Mouse (Mus musculus) liver, embryonic 15.5 days (tissue): Measurements from ENCODE around the gene Dlat. TPM values are rescaled to one million over a fixed set of nuclear protein-coding genes. Genes with fewer than 3 reads are reported as not detected.

Experiments used
- ATAC-seq: fragments of 200-750 bp; cut with Nextera tagmentation; 2 replicates; pipeline ENCODE4 v1.8.0; 2017; ENCODE audit warnings: moderate number of reproducible peaks, mild to moderate bottlenecking, moderate library complexity; ENCODE audit not compliant: insufficient read depth
- H3K27ac ChIP-seq: fragments of 300-500 bp; sonication (generic); replicated peaks from 2 replicates; pipeline ENCODE4 v1.5.1; 2015; ENCODE audit warnings: mild to moderate bottlenecking, inconsistent platforms
- H3K27me3 ChIP-seq: fragments of 300-500 bp; sonication (generic); 2 replicates; pipeline ENCODE4 v1.6.1; 2015; ENCODE audit warnings: mild to moderate bottlenecking, inconsistent platforms
- H3K36me3 ChIP-seq: fragments of 300-500 bp; sonication (generic); replicated peaks from 2 replicates; pipeline ENCODE4 v1.6.1; 2015; ENCODE audit warnings: moderate library complexity, mild to moderate bottlenecking, inconsistent platforms
- H3K4me1 ChIP-seq: fragments of 300-500 bp; sonication (generic); replicated peaks from 2 replicates; pipeline ENCODE4 v1.6.1; 2015; ENCODE audit warnings: inconsistent platforms
- H3K4me2 ChIP-seq: fragments of 300-500 bp; sonication (generic); 2 replicates; pipeline ENCODE4 v1.6.1; 2015; ENCODE audit warnings: moderate library complexity, mild to moderate bottlenecking, inconsistent platforms
- H3K4me3 ChIP-seq: fragments of 300-500 bp; sonication (generic); replicated peaks from 2 replicates; pipeline ENCODE4 v1.5.1; 2015; ENCODE audit warnings: mild to moderate bottlenecking, inconsistent platforms
- H3K9ac ChIP-seq: fragments of 300-500 bp; sonication (generic); 2 replicates; pipeline ENCODE4 v1.6.1; 2015; ENCODE audit warnings: moderate library complexity, mild to moderate bottlenecking, inconsistent platforms
- H3K9me3 ChIP-seq: fragments of 300-500 bp; sonication (generic); replicated peaks from 2 replicates; pipeline ENCODE4 v1.6.1; 2016; ENCODE audit warnings: inconsistent platforms
- WGBS: fragments of 180-500 bp; shearing (Covaris S2); methylation state at CpG from one replicate; pipeline ENCODE4 v1.1.7; 2015; ENCODE audit warnings: mixed read lengths; ENCODE audit not compliant: insufficient replicate concordance; 5-methylcytosine and 5-hydroxymethylcytosine counted together
- polyA plus RNA-seq: library from polyadenylated mRNA; unstranded; fragments of >200 nt; fragmentation: Nextera tagmentation; extraction: Ambion mirVana; gene quantifications from 2 replicates; pipeline ENCODE4 v1.2.1, GENCODE M21; 2015

The Dlat gene
- polyA plus RNA-seq, 1 experiment from 2014 or later = 24.6 TPM

DNA sequence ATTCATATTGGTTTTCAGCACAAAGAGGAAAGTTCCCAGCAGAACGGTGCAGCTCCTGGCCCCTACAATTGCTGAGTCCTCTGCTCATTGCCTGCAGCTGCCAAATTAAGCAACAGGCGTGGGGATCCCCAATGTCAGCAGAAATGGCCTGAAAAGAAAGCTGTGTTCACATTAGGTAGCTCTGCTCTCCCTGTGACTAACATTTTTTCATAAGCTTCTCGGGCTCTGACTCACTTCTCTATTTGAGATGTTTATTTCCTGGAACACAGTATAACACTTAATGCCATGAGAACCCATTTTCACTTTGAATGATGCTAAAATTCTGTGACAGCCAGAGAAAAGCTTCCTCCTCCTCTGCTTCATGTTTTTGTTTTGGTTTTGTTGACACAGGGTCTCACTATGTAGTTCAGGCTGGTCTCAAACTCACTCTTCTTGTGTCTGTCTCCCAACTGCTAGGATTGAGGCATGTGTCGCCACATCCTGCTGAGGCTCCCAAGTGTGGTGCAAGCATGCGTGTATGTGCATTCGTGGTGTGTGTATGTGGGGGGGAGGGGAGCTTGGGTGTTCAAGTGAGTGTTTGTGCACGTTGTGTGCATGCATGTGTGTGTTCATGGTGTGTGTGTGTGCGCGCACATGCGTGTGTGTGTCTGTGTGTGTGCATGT, 68.6 kb downstream of the Dlat start:
- Histone ChIP-seq H3K4me1 (peaks cover 25% of the 10 kb centered on the region), H3K27ac (peak overlapping the region; percentile 19), H3K4me3 (no peak overlapping the region), H3K4me2 (no peak overlapping the region), H3K27me3 (no peaks in the 10 kb centered on the region), H3K9me3 (no peaks in the 10 kb centered on the region), H3K9ac (no peak overlapping the region), H3K36me3 (peaks cover 9% of the 10 kb centered on the region)
- no peak for ATAC-seq
- 53% methylated on average over 10 of the region's 10 CpGs for WGBS

DNA sequence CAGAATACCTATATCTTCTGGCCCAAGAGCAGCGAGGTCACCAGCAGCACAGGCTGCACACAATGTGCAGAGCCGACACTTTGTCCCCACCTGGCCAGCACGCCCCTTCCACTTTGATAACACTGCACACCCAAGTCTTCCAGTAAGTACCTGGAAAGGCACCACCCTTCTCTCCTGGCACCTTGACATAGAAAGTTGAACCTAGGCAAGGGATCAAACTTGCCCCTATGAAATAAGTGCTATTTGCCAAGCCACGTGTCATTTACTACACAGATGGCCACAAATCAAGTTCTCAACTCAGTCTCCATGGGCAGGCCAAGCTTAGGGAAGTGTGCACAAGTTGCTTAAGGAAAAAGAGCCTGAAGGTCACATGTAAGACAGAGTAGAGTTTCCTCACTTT, 72.6 kb downstream of the Dlat start:
- H3K9ac ChIP-seq = no peak overlapping the region
- no peaks in the 10 kb centered on the region for H3K9me3 ChIP-seq
- no peak for ATAC-seq
- no peak overlapping the region for H3K4me2 ChIP-seq
- peaks cover 20% of the 10 kb centered on the region for H3K4me1 ChIP-seq
- no peak overlapping the region for H3K27ac ChIP-seq
- H3K4me3 ChIP-seq = no peak overlapping the region
- no peaks in the 10 kb centered on the region for H3K36me3 ChIP-seq
- no peaks in the 10 kb centered on the region for H3K27me3 ChIP-seq
- WGBS = 49% methylated on average over 4 of the region's 4 CpGs

DNA sequence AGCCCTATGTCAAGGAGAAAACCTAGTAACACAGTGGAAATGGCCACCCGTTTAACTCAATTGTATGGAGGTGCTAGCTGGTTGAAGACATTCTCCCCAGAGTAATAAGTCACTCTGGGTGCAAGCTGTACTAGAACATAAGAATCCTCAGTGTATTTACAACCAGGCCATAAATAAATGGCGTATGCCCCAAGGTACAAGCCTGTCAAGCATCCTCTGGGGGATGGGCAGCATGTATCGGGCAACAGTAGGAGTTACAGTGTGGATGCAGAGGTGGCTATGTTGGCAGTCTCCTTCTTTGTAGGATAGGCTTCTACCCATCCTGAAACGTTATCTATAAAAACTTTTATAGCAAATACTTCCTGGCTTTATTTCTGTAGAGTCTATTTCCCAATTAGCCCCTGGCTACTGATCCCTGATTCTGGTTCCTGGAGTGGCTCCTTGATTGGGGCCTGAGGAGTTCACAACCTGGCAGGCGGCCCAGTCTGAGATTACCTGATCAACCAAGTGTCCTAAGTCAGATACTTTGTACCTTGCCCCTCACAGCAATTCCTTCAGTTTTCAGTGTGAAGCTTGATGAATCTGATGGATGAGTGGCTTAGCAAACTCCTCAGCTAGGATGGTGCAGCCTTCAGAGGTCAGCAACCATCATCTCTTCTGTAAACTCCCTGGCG, 74.3 kb downstream of the Dlat start:
- no peak for ATAC-seq
- Histone ChIP-seq H3K27ac (no peak overlapping the region), H3K4me3 (no peak overlapping the region)

More for the DNA sequence above, 74.3 kb downstream of the Dlat start:
- 59% methylated on average over 6 of the region's 6 CpGs for WGBS
- Histone ChIP-seq H3K9me3 (no peaks in the 10 kb centered on the region), H3K36me3 (no peaks in the 10 kb centered on the region), H3K4me2 (no peak overlapping the region), H3K4me1 (peaks cover 6% of the 10 kb centered on the region), H3K27me3 (no peaks in the 10 kb centered on the region), H3K9ac (no peak overlapping the region)

Other genes with a start within 250 kb of the Dlat start
- gene Plet1, start 165.3 kb downstream of the Dlat start, polyA plus RNA-seq = 0.17 and 0.35 TPM in 2 replicates
- 32.6 and 36.1 TPM in 2 replicates for gene Pts, start 131.1 kb downstream of the Dlat start, polyA plus RNA-seq
- 10.1 and 11.1 TPM in 2 replicates for gene Il18, start 105.0 kb downstream of the Dlat start, polyA plus RNA-seq
- 0.60 and 0.67 TPM in 2 replicates for gene Bco2, start 104.6 kb downstream of the Dlat start, polyA plus RNA-seq
- not detected in 2 replicates for gene Tex12, start 98.5 kb downstream of the Dlat start, polyA plus RNA-seq
- 296 and 323 TPM in 2 replicates for gene Sdhd, start 56.0 kb downstream of the Dlat start, polyA plus RNA-seq
- gene Timm8b, start 55.9 kb downstream of the Dlat start, polyA plus RNA-seq = 130 and 158 TPM in 2 replicates
- gene Pih1d2, start 42.5 kb downstream of the Dlat start, polyA plus RNA-seq = 0.75 and 1.0 TPM in 2 replicates
- gene Nkapd1, start 42.3 kb downstream of the Dlat start, polyA plus RNA-seq = 5.6 and 7.0 TPM in 2 replicates
- gene Dixdc1, start 79.7 kb upstream of the Dlat start, polyA plus RNA-seq = 1.4 and 1.8 TPM in 2 replicates
- 3.9 and 4.1 TPM in 2 replicates for gene 2310030G06Rik, start 86.8 kb upstream of the Dlat start, polyA plus RNA-seq
- gene Cryab, start 91.5 kb upstream of the Dlat start, polyA plus RNA-seq = 9.9 and 15.2 TPM in 2 replicates
- gene Hspb2, start 92.6 kb upstream of the Dlat start, polyA plus RNA-seq = 2.1 and 3.5 TPM in 2 replicates
- 8.5 and 10.3 TPM in 2 replicates for gene Fdxacb1, start 108.5 kb upstream of the Dlat start, polyA plus RNA-seq
- 14.3 and 14.4 TPM in 2 replicates for gene Alg9, start 115.2 kb upstream of the Dlat start, polyA plus RNA-seq
- gene 1110032A03Rik, start 115.7 kb upstream of the Dlat start, polyA plus RNA-seq = 17.4 and 18.6 TPM in 2 replicates
- 68.8 and 70.2 TPM in 2 replicates for gene Ppp2r1b, start 185.5 kb upstream of the Dlat start, polyA plus RNA-seq